Mouse (Mus musculus) adrenal gland, postnatal 4 days (tissue): ENCODE data around the gene Chn1. TPM values are rescaled to one million over a fixed set of nuclear protein-coding genes. Genes with fewer than 3 reads are reported as not detected.

Experiments
- DNase-seq, 2 experiments: peaks; one replicate each; pipeline ENCODE4 v3.0.0; 2021 to 2022; ENCODE audit warnings: low spot score in 2 of 2, mixed read lengths in 2 of 2
- total RNA-seq, 2 experiments: library from RNA; stranded (reverse); gene quantifications; 2 replicates each; pipeline ENCODE4 v1.2.3; 2021

Gene Chn1
- total RNA-seq, 2 experiments from 2014 or later: 25.8 to 34.3 TPM

DNA sequence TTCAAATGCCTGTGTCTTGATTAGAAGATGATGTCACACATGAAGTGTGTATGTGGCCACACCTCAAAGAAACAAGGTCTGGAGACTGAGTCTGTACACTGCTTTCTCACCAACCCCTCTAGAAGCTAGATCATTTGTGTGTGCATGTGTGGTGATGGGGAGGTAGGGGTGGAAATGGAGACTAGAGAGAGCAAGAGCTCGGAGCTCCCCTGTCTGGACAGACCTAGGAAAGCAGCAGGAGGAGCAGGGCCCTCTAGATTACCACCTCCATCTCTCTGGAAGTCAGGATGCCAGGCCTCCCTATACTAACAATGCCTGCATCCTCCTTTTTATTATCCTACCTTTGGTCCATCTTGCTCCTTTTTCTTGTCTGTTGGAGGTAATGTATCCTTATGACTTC lies 27.8 kb downstream of the Chn1 start:
- no peak for DNase-seq

DNA sequence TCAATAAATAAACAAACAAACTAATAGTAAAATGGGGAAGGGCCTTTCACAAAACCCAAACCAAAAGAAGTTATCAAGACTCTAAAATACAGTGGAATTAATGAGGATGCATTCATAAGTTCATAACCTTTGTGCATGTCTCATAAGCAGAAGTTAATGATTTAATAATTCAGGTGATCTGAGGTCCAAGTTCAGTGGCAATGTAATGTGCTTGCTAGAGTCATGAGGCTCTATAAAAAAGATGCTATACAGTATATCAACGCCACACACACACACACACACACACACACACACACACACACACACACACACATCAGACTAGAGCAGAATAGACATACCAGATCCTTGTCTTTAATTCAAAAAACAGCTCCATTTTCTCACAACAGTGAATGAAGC lies 28.8 kb downstream of the Chn1 start:
- no peak for DNase-seq

DNA sequence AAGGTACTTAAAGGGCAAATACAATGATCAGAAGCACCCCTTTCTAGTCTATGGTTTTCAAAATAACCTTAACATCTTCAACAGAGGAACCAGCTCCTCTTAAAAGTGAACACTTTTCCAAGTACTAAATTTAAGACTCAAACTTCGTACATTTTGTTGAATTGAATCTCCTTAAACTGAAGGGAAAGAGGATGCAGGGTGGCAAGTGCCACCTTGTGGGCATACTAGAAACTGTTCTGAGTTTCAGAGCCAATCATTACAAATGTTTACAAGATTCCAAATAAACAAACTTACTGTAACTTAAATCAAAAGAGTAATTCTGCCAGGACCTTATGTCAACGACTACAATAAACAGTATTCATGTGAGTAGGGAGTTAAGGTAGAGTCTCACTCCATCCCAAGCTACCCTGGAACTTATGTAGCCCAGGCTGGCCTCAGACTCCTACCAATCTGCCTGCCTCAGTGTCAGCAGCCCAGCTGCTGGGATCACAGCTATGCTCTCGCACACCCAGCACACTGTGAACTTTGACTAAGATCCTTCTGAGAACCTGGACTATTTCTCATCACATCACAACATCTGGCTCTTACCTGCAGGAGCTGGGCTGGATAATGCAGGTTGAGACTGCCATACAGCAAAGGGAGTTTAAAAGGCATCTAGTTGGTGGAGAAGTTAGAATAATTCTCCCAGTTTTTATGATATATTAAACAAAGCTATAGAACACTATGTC lies 29.3 kb downstream of the Chn1 start:
- no peak for DNase-seq

DNA sequence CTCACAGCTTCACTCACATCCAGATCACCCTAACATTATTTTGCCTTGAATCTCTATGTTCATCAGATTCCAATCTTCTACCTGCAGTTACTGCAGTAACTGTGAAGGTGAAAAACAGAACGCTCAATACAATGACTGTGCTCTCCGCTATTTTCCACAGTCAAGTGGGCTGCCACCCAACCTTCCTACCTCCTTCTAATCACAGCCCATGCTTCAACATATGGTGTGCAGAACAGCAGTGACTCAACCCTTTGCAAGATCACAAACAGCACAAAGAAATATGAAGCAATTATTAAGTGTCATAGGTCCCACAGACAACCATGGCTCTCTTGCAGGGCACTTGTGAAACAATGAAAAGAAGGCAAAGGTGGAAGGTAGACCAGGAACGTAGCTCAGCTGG lies 33.9 kb downstream of the Chn1 start:
- DNase-seq: no peak

DNA sequence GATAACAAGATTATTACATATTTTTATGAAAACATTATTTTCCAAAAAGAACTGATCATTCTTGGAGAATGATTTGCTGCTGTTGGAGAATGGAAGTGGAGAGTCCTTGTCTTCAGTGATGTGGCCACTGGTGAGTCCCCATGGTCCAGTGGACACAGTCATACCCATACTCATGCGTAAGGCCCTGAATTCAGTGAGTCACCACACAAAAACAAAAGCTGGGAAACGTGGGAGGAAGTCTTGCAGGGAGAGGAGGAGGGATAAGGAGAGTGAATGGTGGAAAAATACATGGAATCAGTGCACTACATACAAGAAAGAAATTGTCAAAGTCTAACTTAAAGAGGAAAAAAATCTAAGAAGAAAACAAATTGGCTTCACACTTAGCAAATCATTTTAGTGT lies 47.3 kb downstream of the Chn1 start:
- no peak for DNase-seq

DNA sequence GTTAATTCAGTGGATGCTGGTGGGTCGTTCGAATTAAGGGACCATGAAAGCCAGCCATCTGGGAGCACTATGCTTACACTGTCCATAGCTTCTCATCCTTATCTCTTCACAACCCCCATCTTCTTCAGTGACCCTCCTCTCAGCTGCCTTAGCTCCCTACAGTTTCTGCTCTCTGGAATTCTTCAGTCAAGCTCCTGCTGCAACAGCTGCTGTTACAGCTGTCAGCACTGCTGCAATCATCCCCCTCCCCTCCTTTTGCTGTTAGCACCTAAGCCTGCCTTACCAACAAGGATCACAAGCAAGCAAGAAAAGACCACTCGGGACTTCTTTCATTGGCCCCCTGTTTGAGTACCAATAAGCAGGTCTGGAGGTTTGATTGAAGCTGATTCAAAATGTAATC lies 50.2 kb downstream of the Chn1 start:
- DNase-seq: no peak

DNA sequence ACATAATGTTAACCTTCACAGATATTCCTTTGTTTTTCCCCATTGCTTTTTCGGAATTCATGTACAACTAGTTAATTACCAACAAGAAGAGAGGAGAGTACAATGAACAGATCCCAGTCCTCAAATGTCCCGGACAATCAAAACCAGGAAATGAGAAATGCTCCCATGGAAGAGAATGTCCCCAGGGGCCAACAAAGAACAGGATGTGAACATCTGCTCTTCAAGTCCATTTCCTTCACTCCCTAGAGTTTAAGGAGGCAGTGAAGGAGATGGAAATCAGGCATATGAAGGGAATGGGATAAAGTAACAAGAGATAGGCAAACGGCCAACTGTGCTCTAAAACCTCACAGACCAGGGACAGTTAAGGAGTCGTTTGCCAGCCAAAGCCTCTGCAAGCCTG lies 53.3 kb downstream of the Chn1 start:
- no peak for DNase-seq

DNA sequence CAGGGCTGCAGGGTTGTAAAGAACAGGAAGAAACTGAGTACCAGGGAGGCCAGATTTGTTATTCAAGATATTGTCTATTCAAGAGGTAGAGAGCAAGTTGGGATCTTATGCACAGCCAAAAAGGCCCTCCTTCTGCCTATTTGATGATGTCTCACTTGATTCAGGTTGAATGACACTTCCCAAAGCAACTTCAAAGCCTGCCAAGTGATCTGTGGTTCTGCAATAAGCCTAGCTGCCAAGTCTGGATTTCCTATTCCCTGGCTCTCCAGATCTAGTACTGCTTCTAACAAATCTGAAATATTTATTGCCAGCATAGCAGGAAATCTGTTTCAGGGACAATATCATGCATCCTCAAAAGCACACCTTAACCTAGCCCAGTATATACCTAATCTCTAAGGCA lies 62.7 kb downstream of the Chn1 start:
- no peak for DNase-seq

DNA sequence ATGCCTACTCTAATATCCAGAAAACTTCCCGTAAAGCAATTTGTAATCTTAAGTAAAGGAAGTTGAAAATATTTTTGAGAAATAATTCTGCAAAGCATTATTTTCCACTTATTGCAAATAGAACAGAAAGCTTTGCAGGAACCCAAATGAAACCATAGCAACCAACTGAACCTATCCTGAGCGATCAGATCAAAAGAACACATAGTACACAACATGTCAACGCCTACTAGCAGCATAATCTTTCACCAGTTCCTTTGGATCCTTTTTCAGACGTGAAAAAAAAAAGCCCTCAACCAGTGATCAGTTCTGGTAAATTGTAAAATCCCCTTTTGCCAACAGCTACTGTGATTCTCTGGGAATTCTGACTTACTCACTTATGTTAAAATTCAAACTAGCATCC lies 82.1 kb downstream of the Chn1 start:
- DNase-seq: no peak

DNA sequence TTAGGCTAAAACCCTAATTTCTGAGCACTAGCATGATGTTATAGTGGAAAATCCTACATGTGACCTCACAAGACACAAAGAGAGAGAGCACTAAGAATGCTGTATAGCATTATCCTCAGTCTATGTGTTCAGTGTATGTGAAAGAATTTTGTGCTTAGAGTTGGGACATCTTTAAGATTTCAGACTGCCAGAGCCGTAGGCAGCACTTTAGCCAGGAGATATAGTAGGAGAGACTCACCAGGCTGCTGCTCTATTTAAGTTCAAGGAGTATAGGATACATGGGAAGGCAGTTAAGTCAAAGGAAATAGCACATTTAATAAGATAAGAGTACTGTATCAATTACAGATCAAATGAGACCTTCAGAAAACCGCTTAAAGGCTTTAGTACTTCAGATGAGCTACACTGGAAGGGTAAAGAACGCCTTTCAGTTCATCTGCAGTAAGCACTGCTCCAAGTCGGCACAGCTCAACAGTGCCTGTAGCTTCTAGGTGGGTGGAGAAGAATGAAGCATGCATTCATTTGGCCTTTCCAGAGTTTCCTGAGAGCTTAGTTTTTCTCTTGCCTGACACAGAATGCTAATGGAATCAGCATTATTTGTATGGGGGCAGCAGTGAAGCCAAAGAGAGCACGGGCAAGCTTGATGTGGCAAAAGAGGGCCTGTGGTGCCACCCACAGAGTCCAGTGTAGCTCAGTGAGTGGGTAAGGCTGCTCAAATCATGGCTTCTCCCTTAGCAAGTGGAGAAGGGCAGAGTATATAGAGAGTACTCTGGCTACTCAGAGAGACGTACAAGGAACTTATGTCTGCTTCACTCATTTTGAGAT lies 84.2 kb downstream of the Chn1 start:
- no peak for DNase-seq

DNA sequence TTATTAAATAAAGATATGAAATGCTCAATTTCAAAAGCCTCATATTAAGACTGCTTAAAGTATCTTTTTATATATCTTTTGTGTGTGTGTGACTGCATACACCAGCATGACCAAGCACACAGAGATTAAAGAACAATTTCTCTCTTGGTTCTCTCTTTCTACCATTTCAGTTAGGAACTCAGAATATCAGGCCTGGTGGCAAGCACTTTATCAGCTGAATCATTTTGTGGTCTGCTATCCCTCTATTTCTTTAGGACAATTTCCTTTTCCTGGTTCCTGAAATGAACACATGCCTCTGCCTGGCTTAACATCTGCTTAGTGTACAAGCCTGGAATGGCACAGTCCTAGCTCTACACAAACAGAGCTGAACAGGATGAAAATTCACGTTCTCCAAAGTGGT lies 92.6 kb downstream of the Chn1 start:
- DNase-seq: no peak

DNA sequence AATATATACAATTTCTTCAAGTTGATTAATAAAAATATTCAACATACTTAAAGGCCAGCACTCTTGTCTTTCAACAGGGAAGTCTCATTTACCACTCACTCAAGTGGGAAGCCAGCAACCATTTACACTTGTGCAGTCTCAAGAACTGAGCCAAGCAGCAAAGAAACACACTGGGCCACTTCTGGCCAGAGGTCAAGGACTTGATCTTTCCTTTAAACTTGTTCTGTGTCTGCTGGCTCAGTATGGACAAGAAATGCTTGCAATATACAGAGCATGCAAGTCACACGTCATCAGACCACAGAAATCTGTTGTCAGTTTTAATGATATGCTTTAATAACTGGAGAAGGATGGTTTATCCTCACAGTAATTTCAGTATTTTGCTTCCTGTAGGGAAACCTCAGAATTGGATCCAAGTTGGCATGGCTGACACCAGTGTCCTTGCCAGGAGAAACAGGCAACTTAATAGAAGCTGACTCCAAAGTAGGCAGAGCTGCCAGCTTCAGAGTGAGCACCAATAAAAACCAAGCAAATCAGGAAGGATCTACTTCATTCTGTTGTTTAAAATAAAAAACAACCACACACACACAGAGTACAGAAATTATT lies 94.6 kb downstream of the Chn1 start:
- DNase-seq: no peak

DNA sequence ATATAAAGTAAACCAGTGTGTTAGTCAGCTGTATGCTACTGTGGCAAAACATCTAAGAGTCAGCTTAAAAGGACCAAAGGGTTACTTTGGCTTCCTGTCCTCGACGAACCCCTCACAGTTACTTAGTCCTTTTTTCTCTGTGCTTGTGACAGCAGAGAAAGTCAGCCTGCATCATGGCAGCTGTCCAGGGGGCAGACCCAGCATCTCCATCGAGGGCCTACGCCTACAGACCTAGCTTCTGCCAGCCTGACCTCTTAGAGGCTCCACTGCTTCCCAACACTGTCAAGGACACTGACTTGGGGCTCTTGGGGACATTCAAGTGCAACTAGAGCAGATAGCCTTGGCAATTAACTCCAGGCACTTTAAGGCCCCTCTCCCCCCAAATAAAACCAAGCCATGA lies 106.5 kb downstream of the Chn1 start:
- DNase-seq: no peak

DNA sequence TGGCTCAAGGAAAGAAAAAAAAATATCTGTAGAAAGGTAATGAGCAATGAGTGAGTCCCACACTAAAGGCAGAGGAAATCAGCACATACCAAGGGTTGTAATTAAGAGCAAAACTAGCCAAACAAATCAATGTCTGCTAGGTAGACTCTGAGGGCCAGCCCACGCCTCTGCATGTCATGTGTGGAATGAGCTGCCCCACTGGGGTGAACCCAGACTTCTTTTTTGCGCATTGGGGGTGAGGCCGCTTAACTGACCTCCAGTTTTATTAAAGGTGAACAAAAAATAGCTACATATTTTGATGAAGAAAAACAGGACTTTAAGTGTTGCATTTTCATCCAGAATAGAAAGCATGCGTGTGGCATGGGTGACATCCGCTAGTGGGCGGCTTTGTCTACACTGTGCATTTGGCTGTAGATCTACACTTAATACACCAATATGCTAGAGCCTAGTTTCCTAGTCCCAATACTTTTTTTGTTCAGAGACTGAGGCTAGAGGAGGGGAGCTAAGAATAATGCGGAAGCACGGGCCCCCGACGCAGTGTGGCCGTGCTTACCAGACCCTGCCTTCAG lies 114.5 kb downstream of the Chn1 start:
- no peak for DNase-seq

DNA sequence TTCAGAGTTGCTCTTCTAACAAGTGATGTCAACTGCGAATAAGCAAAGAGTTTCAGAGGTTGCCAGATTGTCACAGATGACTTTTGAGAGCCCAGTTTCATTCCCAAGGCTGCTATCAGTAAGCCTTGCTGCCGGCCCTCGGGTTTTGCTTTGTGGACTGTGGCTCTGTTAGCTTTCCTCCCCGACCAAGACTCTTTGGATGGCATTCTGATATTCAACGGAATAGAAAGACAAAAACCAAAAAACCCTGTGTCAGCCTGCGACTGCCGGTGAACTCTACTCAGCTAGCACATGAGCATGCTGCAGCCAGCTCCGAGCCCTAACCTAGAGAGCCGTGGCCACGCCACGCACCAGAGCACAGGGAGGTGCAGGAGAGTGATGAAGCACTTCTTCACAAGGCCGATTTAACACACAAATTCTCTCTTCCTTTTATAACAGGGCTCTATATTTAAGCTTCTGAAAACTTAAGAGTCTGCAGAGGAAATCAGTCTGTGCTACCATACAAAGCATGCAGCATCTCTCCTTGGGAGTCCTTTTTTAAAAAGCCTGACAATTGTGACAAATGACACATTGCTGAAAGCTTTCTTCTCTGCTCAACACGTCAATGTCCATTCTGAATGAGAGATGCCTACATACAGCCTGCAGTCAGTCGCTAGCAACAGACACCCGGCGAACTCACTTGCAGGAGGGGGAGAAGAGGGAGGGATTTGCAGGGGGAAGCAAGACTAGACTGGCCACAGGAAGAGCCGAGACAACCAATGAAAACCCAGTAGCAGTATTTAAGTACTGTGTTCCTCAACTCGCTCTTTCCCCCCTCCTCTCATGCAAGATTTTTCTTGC lies 115.2 kb downstream of the Chn1 start:
- no peak for DNase-seq

DNA sequence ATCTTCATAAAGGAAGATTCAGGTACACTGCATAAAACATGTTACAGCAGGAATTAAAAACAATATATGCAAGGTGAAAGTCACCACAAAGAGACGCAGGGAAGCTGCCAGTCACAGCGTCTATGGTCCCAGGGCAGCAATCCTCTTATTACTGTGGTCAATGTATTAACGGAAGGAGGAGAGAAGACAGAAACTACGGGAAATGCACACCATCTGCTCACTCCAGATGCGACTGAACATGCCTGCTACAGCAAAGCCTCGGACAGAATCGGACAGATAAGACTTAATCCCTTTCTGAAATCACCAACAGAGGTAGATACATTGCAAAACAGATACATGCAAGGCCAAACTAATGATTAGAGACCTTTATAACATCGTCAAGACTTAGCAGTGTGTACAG lies 116.1 kb downstream of the Chn1 start:
- no peak for DNase-seq

DNA sequence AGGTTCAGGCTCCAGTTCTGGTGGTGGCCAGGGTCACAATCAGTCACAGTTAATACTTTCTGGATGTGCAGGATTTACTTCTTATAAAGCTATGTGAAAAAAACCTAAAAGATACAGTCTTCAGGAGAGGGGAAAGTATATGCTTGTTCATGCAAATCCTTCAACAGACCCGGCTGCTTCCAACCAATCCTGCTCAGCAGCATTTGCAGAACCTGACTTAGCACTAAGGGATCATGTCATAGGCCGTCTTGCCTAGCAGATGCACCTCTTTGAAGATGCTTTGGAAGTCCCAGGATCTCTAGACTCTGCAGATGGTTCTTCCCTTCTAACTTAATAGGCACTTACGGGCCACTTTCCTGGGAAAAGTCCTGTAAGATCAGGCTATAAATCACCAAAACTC lies 117.2 kb downstream of the Chn1 start:
- no peak for DNase-seq

DNA sequence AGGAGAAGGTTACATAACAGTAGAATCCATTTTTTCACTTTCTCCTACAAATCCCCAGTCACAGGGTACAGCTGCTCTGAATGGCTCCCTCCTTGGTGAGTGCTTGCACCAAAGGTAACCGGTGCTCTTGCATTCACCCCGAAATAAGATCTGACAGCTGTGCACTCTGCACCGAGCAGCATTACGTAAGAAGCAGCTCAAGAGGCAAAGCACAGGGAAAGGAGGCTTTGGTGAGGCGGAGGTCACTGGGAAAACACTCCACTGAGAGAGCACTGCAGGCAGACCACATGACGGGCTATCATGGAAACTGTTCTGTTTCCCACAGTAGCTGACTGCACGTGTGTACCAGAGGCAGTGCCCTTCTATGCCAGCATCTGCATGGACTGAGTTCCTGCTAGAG lies 118.0 kb downstream of the Chn1 start:
- no peak for DNase-seq

DNA sequence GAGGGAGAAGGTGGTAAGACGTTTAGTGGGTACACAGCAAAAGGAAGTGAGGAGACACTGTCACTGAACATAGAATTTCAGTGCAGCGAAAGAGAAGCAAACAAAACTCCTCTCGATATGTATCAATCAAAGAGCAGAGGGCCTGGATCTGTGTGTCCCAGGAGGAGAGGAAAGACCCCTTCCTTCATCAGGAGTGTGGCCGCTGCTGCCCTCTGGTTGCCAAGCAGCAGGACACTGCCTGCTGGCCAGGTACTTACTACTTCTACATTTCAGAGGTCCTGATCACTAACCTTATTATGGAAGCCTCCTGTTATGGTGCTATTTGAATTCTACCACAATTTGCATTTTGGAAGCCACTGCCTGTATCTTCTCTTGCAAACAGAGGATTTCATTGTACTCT lies 119.5 kb downstream of the Chn1 start:
- no peak for DNase-seq

DNA sequence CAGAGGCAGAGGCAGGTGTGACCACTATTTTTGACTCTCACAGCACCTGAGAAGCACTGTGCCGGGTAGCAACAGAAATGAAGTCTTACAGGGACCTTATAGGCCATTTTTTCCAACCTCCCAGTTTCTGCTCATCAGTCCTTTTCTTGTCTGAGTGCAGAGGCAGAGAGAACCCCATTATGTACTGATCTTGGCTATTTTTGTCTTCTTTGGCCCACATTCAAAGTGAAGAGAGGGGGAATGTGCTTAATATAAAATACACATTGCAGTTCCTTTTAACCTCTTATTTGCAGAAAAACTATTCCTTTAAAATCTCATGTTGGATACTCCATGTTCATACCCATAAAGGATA lies 120.3 kb downstream of the Chn1 start:
- no peak for DNase-seq
